Mouse (Mus musculus) MN1 (cell line): ENCODE data around the gene Tmem179.

Experiments used
- DNase-seq: peaks from one replicate; pipeline ENCODE4 v3.0.0-alpha.2; 2016; ENCODE audit warnings: low spot score

Tmem179 gene

DNA sequence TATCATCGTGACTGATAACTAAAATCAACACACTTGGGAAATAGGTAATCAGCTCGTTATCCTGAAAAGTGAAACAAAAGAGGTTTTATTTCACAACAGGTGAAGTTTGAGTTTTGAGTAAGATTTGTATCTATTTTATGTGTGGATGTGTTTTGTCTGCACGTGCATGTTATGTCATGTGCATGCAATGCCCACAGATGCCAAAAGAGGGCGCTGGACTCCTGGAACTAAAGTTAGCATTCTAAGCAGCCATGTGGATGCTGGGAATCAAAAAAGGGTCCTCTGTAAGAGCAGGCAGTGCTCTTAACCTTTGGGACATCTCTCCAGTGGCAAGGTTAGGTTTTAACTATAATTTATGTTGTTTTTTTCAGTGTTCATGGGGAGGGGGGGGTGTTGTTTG, 53.3 kb downstream of the Tmem179 start:
- no peak for DNase-seq

DNA sequence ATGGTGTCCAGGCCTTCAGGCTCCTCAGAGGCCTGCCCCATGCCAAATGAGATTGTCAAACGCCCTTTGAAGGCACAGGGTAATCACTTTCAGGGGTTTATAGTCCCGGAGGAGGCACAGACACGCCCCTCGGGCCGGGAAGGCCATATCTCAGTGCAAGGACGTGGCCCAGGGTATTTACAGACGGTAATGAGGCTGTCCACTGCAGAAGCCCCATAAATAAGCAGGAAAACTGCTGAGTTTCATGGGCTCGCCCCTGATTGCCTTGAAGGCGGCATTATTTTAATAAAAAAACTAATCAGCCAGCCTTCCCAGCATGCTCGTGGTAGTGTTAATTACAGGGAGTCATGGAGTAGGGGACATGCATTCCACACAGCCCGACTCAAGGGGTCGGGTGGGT, 54.1 kb downstream of the Tmem179 start:
- no peak for DNase-seq

DNA sequence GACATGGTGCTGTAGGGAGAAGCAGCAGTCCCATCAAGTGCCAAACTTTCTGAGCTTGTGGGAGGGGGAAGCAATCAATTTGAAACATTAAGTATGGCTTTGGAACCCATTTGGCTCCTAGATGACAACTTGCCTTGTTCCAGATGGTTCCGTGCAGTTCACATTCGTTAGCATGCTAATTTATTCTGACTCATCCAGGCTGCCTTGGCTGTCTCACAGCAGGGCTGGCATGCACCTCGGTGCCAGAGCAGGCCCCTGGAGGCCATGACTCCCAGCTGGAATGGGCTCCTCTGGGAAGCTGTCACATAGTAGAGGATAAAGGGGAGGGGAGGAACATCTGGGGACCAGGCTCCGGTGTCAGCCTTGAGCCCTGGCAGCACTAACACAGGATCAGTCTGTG, 58.7 kb downstream of the Tmem179 start:
- peak; percentile 67 for DNase-seq

DNA sequence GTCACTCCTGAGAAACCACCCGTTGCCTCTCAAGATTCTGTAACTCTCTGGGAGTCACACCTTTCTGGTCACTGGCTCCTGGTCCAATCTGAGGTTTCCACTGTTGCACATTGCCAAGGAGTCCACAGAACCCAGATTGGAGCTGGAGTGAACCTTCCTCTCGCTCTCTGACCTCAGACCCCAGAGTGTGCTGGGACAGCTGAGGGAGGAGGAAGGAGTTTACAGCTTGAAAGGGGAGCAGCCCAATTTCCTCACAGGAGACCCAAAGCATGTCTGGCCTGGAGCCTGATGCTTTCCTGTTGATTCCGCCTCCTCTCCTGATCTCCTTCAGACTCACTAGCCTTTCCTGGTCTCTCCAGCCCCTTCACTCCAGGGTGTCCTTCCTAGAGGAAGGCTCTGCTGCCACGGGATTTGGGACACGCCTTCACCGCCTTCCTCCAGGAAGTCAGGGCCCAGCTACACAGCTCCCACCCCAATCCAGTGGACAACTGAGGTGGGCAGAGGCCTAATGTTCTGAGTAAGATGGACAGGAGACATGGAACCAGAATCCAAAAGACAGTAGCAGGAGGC, 60.3 kb downstream of the Tmem179 start:
- DNase-seq, result no peak

DNA sequence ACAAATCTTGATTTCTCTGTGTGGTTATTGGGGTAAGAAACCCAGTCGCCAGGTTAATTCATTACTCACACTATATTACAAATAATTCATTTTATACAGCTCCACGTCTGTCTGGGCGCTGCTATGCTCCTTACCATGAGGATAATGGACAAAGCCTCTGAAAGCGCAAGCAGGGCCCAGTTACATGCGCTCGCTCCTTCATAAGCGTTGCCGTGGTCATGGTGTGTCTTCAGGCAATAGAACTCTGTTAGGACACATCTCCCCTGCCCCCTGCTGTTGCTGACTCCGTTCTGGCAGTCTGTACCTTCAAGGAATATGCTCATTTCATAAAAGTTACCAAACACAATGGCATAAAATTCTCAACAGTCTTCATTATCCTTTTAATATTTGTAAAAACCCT, 64.7 kb downstream of the Tmem179 start:
- no peak for DNase-seq

DNA sequence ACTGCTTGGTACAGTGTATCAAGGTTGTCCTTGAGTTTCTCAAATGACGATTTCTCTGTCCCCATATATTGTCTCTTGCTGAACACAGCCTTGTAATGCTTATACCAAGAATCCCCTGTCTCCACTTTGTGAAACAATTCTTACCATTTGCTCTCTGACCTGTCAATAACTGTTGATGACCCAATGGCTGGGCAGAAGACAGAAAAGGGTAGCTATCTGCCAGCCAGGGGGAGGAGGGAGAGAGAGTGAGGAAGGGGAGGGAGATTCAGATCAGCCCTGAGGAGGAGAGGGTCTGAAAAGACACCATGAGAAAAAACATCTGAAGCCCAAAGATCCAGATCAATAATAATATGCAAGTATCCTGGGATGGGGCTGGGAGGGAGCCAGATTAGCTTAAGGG, 65.2 kb downstream of the Tmem179 start:
- DNase-seq, result no peak

DNA sequence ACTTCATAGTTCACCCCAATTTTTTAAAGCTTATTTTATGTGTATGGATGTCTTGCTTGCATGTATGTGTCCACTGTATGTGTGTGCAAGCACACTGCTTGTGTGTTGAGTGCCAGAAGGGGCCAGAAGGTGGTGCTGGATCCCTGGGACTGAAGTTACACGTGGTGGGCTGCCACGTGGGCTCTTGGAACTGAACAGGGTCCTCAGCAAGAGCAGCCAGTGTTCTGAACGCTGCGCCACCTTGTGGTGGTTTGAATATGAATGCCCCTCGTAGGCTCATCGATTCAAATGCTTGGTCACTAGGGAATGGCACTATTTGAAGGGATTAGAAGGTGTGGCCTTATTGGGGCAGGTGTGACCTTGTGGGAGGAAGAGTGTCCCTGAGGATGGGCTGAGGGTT, 65.7 kb downstream of the Tmem179 start:
- no peak for DNase-seq
